Mouse (Mus musculus) spleen, adult 2 months (tissue): ENCODE measurements around the gene Endou.

Source experiments
- CTCF ChIP-seq: fragments of 200-500 bp; IDR thresholded peaks from 2 replicates; pipeline ENCODE4 v1.5.1; 2011; ENCODE audit warnings: mild to moderate bottlenecking, inconsistent platforms; ENCODE audit not compliant: insufficient read depth, insufficient read length, insufficient replicate concordance; ENCODE audit errors: extremely low read depth
- POLR2A ChIP-seq: fragments of 200-500 bp; IDR thresholded peaks from 2 replicates; pipeline ENCODE4 v1.6.1; 2011; ENCODE audit warnings: low read depth, low read length, inconsistent platforms

- TF ChIP-seq POLR2A (no peak), CTCF (no peak)
These were observed 47.4 kb upstream of the Endou start, which contains the start of gene Slc48a1 for GRCm38 (mm10) chr15:97778311-97779098.
